Mouse (Mus musculus): ENCODE data around the gene Hist1h2bc. TPM values are rescaled to one million over a fixed set of nuclear protein-coding genes. Genes with fewer than 3 reads are reported as not detected.

Gene Hist1h2bc
- polyA plus RNA-seq, 1 experiment = 16.8 TPM

DNA sequence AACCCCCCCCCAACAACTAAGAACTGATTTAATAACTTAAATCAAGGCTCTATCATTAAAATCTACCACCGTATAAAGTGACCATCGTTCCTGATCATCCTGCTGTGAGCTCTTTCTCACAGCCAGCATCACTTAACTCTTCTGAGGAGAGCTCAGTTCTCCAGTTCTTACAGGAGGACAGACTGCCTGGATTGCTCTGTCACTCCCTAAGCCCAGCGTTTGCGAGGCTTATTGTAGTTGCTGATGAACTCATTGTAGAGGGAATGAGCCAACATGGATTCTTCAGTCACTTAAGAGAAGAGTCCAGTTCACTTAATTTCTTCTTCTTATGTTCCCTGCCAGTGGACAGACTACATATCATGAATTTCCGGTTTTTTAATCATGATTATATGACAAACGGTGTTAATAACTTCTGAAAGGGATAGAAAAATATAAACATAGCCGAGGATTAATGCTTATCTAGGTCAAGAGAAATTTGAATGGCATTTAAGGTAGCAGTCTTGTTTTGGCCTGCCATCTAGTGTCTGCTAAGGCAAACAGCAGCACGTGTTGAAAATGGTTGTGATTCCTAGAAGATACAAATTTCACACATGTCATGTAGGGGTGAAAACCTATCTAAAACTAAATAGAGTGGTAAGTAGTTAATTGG lies 48.3 kb downstream of the Hist1h2bc start:
- TF ChIP-seq MYOD1 (IDR thresholded peaks at IDR 0.05; ENCODE audit: control insufficient read depth, insufficient read length, low read depth) (no peak), FOSL1 (IDR thresholded peaks at IDR 0.05; ENCODE audit: insufficient read depth, low read length, poor library complexity, severe bottlenecking) (no peak), MYOG (IDR thresholded peaks at IDR 0.05; ENCODE audit: control insufficient read depth, extremely low read depth, insufficient read length) (no peak), USF1 (IDR thresholded peaks at IDR 0.05; ENCODE audit: low read depth) (peak; percentile 44), CTCF (IDR thresholded peaks at IDR 0.05; ENCODE audit: control insufficient read depth, insufficient read depth, insufficient read length) (peak; percentile 25), MAX (IDR thresholded peaks at IDR 0.05) (peak; percentile 63), CEBPB (IDR thresholded peaks at IDR 0.05; ENCODE audit: low read depth) (no peak)
- H3K79me2 ChIP-seq (ENCODE audit: control insufficient read depth, insufficient read depth) = no peaks in the 10 kb centered on the region
- no peak overlapping the region for H3ac ChIP-seq (ENCODE audit: control insufficient read depth, insufficient read length, low read depth)
- H3K27me3 ChIP-seq (ENCODE audit: control insufficient read depth, insufficient read depth, insufficient read length) = no peaks in the 10 kb centered on the region
- H3K79me3 ChIP-seq (ENCODE audit: low read depth) = no peaks in the 10 kb centered on the region
- H3K36me3 ChIP-seq (ENCODE audit: control insufficient read depth, insufficient read depth) = no peaks in the 10 kb centered on the region
- H3K4me3 ChIP-seq (ENCODE audit: insufficient read depth, poor library complexity, severe bottlenecking) = no peak overlapping the region

DNA sequence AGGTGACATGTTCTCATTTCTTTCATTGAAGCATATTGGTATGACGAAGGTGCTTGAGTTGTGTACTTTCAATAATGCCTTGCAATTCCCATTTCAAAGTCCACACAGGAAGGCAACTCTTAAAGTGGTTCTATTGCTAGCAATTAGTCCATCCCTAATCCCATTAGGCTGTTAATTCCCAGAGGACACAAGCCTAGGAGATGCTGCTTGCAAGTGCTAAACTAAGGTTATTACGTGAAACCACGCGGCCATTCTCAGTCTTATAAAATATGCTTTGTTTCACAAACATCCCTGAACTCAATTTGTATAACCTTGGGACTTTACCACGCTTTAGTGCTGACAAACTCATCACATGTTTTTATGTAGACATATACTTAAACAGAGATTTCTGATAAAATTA lies 53.1 kb downstream of the Hist1h2bc start:
- Histone ChIP-seq H3K79me2 (ENCODE audit: control insufficient read depth, insufficient read depth) (no peaks in the 10 kb centered on the region), H3K36me3 (ENCODE audit: control insufficient read depth, insufficient read depth) (no peaks in the 10 kb centered on the region), H3K4me3 (ENCODE audit: insufficient read depth, poor library complexity, severe bottlenecking) (no peak overlapping the region), H3K79me3 (ENCODE audit: low read depth) (peaks cover 1% of the 10 kb centered on the region), H3K27me3 (ENCODE audit: control insufficient read depth, insufficient read depth, insufficient read length) (no peaks in the 10 kb centered on the region), H3ac (ENCODE audit: control insufficient read depth, insufficient read length, low read depth) (no peak overlapping the region)
- TF ChIP-seq FOSL1 (IDR thresholded peaks at IDR 0.05; ENCODE audit: insufficient read depth, low read length, poor library complexity, severe bottlenecking) = no peak

- H3K4me3 ChIP-seq (ENCODE audit: insufficient read depth, poor library complexity, severe bottlenecking) = no peak overlapping the region
- no peak overlapping the region for H3ac ChIP-seq (ENCODE audit: control insufficient read depth, insufficient read length, low read depth)
- no peaks in the 10 kb centered on the region for H3K36me3 ChIP-seq (ENCODE audit: control insufficient read depth, insufficient read depth)
- TF ChIP-seq MYOD1 (IDR thresholded peaks at IDR 0.05; ENCODE audit: control insufficient read depth, insufficient read length, low read depth) (no peak), USF1 (IDR thresholded peaks at IDR 0.05; ENCODE audit: low read depth) (no peak), FOSL1 (IDR thresholded peaks at IDR 0.05; ENCODE audit: insufficient read depth, low read length, poor library complexity, severe bottlenecking) (no peak), MYOG (IDR thresholded peaks at IDR 0.05; ENCODE audit: control insufficient read depth, extremely low read depth, insufficient read length) (no peak), CEBPB (IDR thresholded peaks at IDR 0.05; ENCODE audit: low read depth) (no peak), CTCF (IDR thresholded peaks at IDR 0.05; ENCODE audit: control insufficient read depth, insufficient read depth, insufficient read length) (no peak), MAX (IDR thresholded peaks at IDR 0.05) (no peak)
- H3K27me3 ChIP-seq (ENCODE audit: control insufficient read depth, insufficient read depth, insufficient read length) = no peaks in the 10 kb centered on the region
- H3K79me2 ChIP-seq (ENCODE audit: control insufficient read depth, insufficient read depth) = no peaks in the 10 kb centered on the region
- peaks cover 1% of the 10 kb centered on the region for H3K79me3 ChIP-seq (ENCODE audit: low read depth)
Observed at GRCm38 (mm10) chr13:23738041-23738440, 54.0 kb downstream of the Hist1h2bc start.

GRCm38 (mm10) chr13:23738677-23739068 lies 54.7 kb downstream of the Hist1h2bc start, which contains the start of gene Hist1h1c:
Gene Hist1h1c (plus strand): TSS chr13:23738808.
- no peaks in the 10 kb centered on the region for H3K27me3 ChIP-seq (ENCODE audit: control insufficient read depth, insufficient read depth, insufficient read length)
- no peaks in the 10 kb centered on the region for H3K79me2 ChIP-seq (ENCODE audit: control insufficient read depth, insufficient read depth)
- H3K4me3 ChIP-seq (ENCODE audit: insufficient read depth, poor library complexity, severe bottlenecking) = peak within 1 kb of the TSS; percentile 38
- peak within 1 kb of the TSS; percentile 49 for H3ac ChIP-seq (ENCODE audit: control insufficient read depth, insufficient read length, low read depth)
- no peak for TF ChIP-seq FOSL1 (IDR thresholded peaks at IDR 0.05; ENCODE audit: insufficient read depth, low read length, poor library complexity, severe bottlenecking)
- no peak for TF ChIP-seq CEBPB (IDR thresholded peaks at IDR 0.05; ENCODE audit: low read depth)
- TF ChIP-seq MAX (IDR thresholded peaks at IDR 0.05) = no peak
- no peak for TF ChIP-seq CTCF (IDR thresholded peaks at IDR 0.05; ENCODE audit: control insufficient read depth, insufficient read depth, insufficient read length)
- H3K36me3 ChIP-seq (ENCODE audit: control insufficient read depth, insufficient read depth) = no peaks in the 10 kb centered on the region
- peaks cover 1% of the 10 kb centered on the region for H3K79me3 ChIP-seq (ENCODE audit: low read depth)

DNA sequence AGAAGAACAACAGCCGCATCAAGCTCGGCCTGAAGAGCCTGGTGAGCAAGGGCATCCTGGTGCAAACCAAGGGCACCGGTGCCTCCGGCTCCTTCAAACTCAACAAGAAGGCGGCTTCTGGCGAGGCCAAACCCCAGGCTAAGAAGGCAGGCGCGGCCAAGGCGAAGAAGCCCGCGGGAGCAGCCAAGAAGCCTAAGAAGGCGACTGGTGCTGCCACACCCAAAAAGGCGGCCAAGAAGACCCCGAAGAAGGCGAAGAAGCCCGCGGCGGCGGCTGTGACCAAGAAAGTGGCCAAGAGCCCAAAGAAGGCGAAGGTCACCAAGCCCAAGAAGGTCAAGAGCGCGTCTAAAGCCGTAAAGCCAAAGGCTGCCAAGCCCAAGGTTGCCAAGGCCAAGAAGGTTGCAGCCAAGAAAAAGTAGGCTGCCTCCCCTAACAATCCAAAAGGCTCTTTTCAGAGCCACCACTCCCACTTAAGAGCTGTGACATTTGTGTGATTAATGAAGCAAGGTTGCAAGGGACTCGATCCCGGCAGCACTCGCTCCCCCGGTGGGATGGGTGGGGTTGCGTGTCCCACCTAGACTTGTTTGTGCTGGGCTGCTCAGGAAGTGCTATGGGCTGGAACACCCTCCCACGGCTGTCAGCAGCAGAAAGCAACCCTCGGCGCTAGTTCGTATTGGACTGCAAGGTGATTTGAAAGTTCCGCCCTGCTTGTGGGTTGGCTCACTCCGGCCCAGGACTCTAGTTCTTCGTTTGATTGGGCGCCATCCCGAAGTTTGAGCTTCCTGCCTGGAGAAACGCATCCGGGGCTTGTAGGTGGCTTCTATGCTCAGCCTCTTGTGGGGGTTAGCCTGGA lies 55.3 kb downstream of the Hist1h2bc start:
- TF ChIP-seq USF1 (IDR thresholded peaks at IDR 0.05; ENCODE audit: low read depth) (no peak), MYOD1 (IDR thresholded peaks at IDR 0.05; ENCODE audit: control insufficient read depth, insufficient read length, low read depth) (peak; percentile 8)
- Histone ChIP-seq H3K79me2 (ENCODE audit: control insufficient read depth, insufficient read depth) (no peaks in the 10 kb centered on the region), H3K79me3 (ENCODE audit: low read depth) (peaks cover 1% of the 10 kb centered on the region), H3K27me3 (ENCODE audit: control insufficient read depth, insufficient read depth, insufficient read length) (no peaks in the 10 kb centered on the region), H3K4me3 (ENCODE audit: insufficient read depth, poor library complexity, severe bottlenecking) (peak overlapping the region; percentile 38), H3ac (ENCODE audit: control insufficient read depth, insufficient read length, low read depth) (peak overlapping the region; percentile 55), H3K36me3 (ENCODE audit: control insufficient read depth, insufficient read depth) (no peaks in the 10 kb centered on the region)

DNA sequence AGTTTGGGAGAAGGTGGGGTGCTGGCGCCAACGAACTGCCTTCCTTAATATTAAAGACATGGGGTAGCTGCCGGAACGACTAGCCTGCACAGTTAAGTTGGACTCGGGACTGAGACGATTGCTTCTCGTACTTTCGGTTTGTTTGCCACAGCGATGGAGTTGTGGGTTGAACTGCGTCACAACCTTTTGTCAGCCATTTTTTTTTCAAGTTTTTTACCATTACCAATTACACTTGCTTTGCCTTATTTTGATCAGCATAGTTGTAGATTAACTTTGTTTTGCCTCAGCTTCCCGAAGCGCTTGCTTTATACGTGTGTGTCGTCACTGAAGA lies 55.9 kb downstream of the Hist1h2bc start:
- TF ChIP-seq FOSL1 (IDR thresholded peaks at IDR 0.05; ENCODE audit: insufficient read depth, low read length, poor library complexity, severe bottlenecking) (no peak), CEBPB (IDR thresholded peaks at IDR 0.05; ENCODE audit: low read depth) (no peak), MYOD1 (IDR thresholded peaks at IDR 0.05; ENCODE audit: control insufficient read depth, insufficient read length, low read depth) (no peak), CTCF (IDR thresholded peaks at IDR 0.05; ENCODE audit: control insufficient read depth, insufficient read depth, insufficient read length) (no peak), MYOG (IDR thresholded peaks at IDR 0.05; ENCODE audit: control insufficient read depth, extremely low read depth, insufficient read length) (no peak), MAX (IDR thresholded peaks at IDR 0.05) (no peak), USF1 (IDR thresholded peaks at IDR 0.05; ENCODE audit: low read depth) (no peak)
- H3K36me3 ChIP-seq (ENCODE audit: control insufficient read depth, insufficient read depth) = no peaks in the 10 kb centered on the region

More for the DNA sequence above, 55.9 kb downstream of the Hist1h2bc start:
- Histone ChIP-seq H3K79me3 (ENCODE audit: low read depth) (peaks cover 1% of the 10 kb centered on the region), H3ac (ENCODE audit: control insufficient read depth, insufficient read length, low read depth) (peak overlapping the region; percentile 55), H3K27me3 (ENCODE audit: control insufficient read depth, insufficient read depth, insufficient read length) (no peaks in the 10 kb centered on the region), H3K79me2 (ENCODE audit: control insufficient read depth, insufficient read depth) (no peaks in the 10 kb centered on the region), H3K4me3 (ENCODE audit: insufficient read depth, poor library complexity, severe bottlenecking) (peak overlapping the region; percentile 29)
